Mouse (Mus musculus) forebrain, embryonic 13.5 days (tissue): ENCODE data around the gene Flvcr2. TPM values are rescaled to one million over a fixed set of nuclear protein-coding genes. Genes with fewer than 3 reads are reported as not detected.

Source experiments
- ATAC-seq: fragments of 200-750 bp; cut with Nextera tagmentation; 2 replicates; pipeline ENCODE4 v1.8.0; 2017
- H3K27ac ChIP-seq: fragments of 300-500 bp; sonication (generic); 2 replicates; pipeline ENCODE4 v1.5.1; 2015; ENCODE audit warnings: inconsistent platforms, mild to moderate bottlenecking, moderate library complexity
- H3K27me3 ChIP-seq: fragments of 300-500 bp; sonication (generic); 2 replicates; pipeline ENCODE4 v1.6.1; 2015; ENCODE audit warnings: mild to moderate bottlenecking, inconsistent platforms
- H3K36me3 ChIP-seq: fragments of 300-500 bp; sonication (generic); 2 replicates; pipeline ENCODE4 v1.6.1; 2015; ENCODE audit warnings: mild to moderate bottlenecking, inconsistent platforms; ENCODE audit not compliant: poor library complexity, severe bottlenecking
- H3K4me1 ChIP-seq: fragments of 300-500 bp; sonication (generic); 2 replicates; pipeline ENCODE4 v1.6.1; 2015; ENCODE audit warnings: inconsistent platforms
- H3K4me2 ChIP-seq: fragments of 300-500 bp; sonication (generic); 2 replicates; pipeline ENCODE4 v1.6.1; 2015; ENCODE audit warnings: inconsistent platforms, mild to moderate bottlenecking, moderate library complexity
- H3K4me3 ChIP-seq: fragments of 300-500 bp; sonication (generic); 2 replicates; pipeline ENCODE4 v1.5.1; 2015; ENCODE audit warnings: mild to moderate bottlenecking, inconsistent platforms
- H3K9ac ChIP-seq: fragments of 300-500 bp; sonication (generic); 2 replicates; pipeline ENCODE4 v1.6.1; 2015; ENCODE audit warnings: mild to moderate bottlenecking, inconsistent platforms
- H3K9me3 ChIP-seq: fragments of 300-500 bp; sonication (generic); replicated peaks from 2 replicates; pipeline ENCODE4 v1.6.1; 2016; ENCODE audit warnings: inconsistent platforms
- WGBS: fragments of 180-500 bp; shearing (Covaris S2); methylation state at CpG from one replicate; pipeline ENCODE4 v1.1.7; 2015; 5-methylcytosine and 5-hydroxymethylcytosine counted together
- polyA plus RNA-seq: library from polyadenylated mRNA; unstranded; fragments of >200 nt; fragmentation: Nextera tagmentation; extraction: Ambion mirVana; gene quantifications from 2 replicates; pipeline ENCODE4 v1.2.1, GENCODE M21; 2015

Gene Flvcr2
- polyA plus RNA-seq, 1 experiment from 2014 or later, result 2.6 TPM

DNA sequence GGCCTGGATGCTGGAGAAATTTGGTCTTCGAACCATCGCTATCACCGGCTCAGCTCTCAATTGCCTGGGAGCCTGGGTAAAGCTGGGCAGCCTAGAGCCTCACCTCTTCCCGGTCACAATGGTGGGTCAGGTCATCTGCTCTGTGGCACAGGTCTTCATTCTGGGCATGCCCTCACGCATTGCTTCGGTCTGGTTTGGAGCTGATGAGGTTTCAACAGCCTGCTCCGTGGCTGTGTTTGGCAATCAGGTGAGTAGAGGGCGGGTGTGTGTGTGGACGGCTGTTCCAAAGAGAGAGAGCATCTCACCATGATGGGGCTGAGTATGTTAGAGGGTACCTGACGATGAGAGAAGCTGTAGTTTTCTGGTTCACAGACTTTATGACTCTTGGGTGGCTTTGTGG lies 1.0 kb downstream of the Flvcr2 start:
- WGBS, result 89% methylated on average over 10 of the region's 10 CpGs
- H3K27ac ChIP-seq, result no peak overlapping the region
- H3K9ac ChIP-seq, result no peak overlapping the region
- ATAC-seq, result no peak
- no peaks in the 10 kb centered on the region for H3K36me3 ChIP-seq
- H3K9me3 ChIP-seq, result no peaks in the 10 kb centered on the region
- peak overlapping the region; percentile 86 for H3K4me2 ChIP-seq
- H3K27me3 ChIP-seq, result peaks cover 23% of the 10 kb centered on the region
- H3K4me1 ChIP-seq, result peaks cover 16% of the 10 kb centered on the region
- H3K4me3 ChIP-seq, result no peak overlapping the region

DNA sequence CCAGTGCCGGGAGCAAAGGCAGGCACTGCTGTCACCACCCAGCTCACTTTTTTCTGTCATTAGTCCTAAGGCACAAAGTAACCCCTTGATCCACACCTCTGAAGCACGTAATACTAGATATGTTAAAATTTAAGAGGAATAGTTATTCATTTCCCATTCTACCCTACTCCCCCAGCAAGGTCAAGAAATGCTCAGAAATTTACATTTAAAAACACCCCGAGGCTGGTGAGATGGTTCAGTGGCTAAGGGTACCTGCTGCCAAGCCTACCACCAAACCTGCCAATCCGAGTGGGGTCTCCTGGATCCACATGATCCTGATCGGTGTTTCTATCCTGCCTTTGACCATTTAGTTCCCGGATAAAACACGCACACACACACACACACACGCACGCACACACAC lies 3.5 kb downstream of the Flvcr2 start:
- Histone ChIP-seq H3K36me3 (no peaks in the 10 kb centered on the region), H3K27me3 (peaks cover 23% of the 10 kb centered on the region), H3K27ac (no peak overlapping the region), H3K4me2 (no peak overlapping the region), H3K9ac (no peak overlapping the region), H3K4me1 (peaks cover 16% of the 10 kb centered on the region), H3K9me3 (no peaks in the 10 kb centered on the region), H3K4me3 (no peak overlapping the region)
- no peak for ATAC-seq
- 92% methylated on average over 9 of the region's 9 CpGs for WGBS

GRCm38 (mm10) chr12:85752116-85752515 lies 5.8 kb downstream of the Flvcr2 start:
- H3K27ac ChIP-seq, result no peak overlapping the region
- no peaks in the 10 kb centered on the region for H3K36me3 ChIP-seq
- peaks cover 11% of the 10 kb centered on the region for H3K27me3 ChIP-seq
- H3K9me3 ChIP-seq, result no peaks in the 10 kb centered on the region
- H3K4me1 ChIP-seq, result 0 out of 2 replicates have a peak, but pooled peaks cover under 1% of the 10 kb centered on the region
- no peak overlapping the region for H3K9ac ChIP-seq
- no peak for ATAC-seq
- WGBS, result 94% methylated on average over 6 of the region's 6 CpGs
- no peak overlapping the region for H3K4me3 ChIP-seq
- no peak overlapping the region for H3K4me2 ChIP-seq

- no peak for ATAC-seq
- 0 out of 2 replicates have a peak, but pooled peaks cover under 1% of the 10 kb centered on the region for H3K27me3 ChIP-seq
- no peak overlapping the region for H3K4me2 ChIP-seq
- no peaks in the 10 kb centered on the region for H3K4me1 ChIP-seq
- no peak overlapping the region for H3K27ac ChIP-seq
- H3K9ac ChIP-seq, result no peak overlapping the region
- H3K9me3 ChIP-seq, result no peaks in the 10 kb centered on the region
- 54% methylated on average over 2 of the region's 2 CpGs for WGBS
- H3K4me3 ChIP-seq, result no peak overlapping the region
- no peaks in the 10 kb centered on the region for H3K36me3 ChIP-seq
These were observed 6.9 kb downstream of the Flvcr2 start for GRCm38 (mm10) chr12:85753223-85753622.

DNA sequence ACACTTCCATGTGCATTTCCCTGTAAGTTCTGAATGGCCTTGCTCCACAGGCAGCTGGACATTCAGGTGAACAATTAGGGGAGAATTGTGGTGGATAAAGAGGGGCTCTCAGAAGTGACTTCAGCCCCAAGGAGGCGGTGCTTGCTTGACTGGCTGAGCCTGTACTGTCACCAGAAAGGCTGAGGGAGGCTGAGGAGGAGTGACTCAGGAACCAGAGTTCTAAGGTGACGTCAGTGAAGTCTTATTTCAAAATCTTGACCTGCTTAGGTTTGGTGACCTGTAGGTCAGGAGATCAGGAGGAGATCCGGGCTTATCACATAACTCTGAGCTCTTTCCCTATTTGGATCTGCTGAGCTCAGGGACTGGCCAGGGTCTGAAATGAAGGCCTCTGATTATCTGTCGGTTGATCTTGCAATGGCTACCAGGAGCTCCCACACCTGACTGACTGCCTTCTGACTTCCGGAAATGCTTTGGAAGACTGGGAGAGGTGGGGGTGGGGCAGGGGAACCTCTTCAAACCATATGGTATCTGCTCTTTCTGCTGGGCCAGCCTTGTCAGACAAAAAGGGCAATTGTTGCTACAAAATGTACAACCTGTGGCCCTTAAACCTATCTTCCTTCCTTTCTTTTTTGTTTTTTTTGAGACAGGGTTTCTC lies 8.4 kb downstream of the Flvcr2 start:
- Histone ChIP-seq H3K27me3 (no peaks in the 10 kb centered on the region), H3K4me3 (no peak overlapping the region), H3K27ac (no peak overlapping the region), H3K4me2 (no peak overlapping the region), H3K9me3 (no peaks in the 10 kb centered on the region), H3K9ac (no peak overlapping the region), H3K4me1 (no peaks in the 10 kb centered on the region), H3K36me3 (no peaks in the 10 kb centered on the region)
- ATAC-seq, result no peak
- 69% methylated on average over 5 of the region's 5 CpGs for WGBS

GRCm38 (mm10) chr12:85756455-85756854 lies 10.1 kb downstream of the Flvcr2 start:
- Histone ChIP-seq H3K4me2 (no peak overlapping the region), H3K9ac (no peak overlapping the region), H3K9me3 (no peaks in the 10 kb centered on the region), H3K27ac (no peak overlapping the region), H3K4me3 (no peak overlapping the region), H3K4me1 (no peaks in the 10 kb centered on the region), H3K27me3 (no peaks in the 10 kb centered on the region), H3K36me3 (no peaks in the 10 kb centered on the region)
- 83% methylated on average over 3 of the region's 3 CpGs for WGBS
- ATAC-seq, result no peak

GRCm38 (mm10) chr12:85757074-85757473 lies 10.7 kb downstream of the Flvcr2 start:
- Histone ChIP-seq H3K4me3 (no peak overlapping the region), H3K27me3 (no peaks in the 10 kb centered on the region), H3K4me1 (no peaks in the 10 kb centered on the region), H3K9ac (no peak overlapping the region), H3K27ac (no peak overlapping the region), H3K9me3 (no peaks in the 10 kb centered on the region), H3K4me2 (no peak overlapping the region), H3K36me3 (no peaks in the 10 kb centered on the region)
- ATAC-seq, result no peak
- 74% methylated on average over 3 of the region's 3 CpGs for WGBS

DNA sequence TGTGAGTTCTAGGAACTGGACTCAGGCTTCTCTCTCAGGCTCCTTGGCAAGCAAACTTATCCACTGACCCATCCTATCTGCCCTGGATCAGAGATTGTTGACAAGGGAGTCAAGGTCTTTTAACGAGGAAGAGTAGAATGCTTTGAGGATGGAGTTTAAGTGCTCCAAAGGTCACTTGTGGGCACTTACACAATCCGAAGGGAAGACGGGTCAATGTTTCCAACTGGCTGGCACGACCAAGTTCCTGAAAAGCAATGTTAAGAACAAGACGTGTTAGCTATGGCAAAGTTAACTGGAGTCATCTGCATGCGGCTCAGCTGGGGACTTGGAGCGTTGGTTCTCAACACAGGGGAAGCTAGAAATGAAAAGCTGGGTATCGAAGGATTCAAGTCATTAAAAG lies 12.4 kb downstream of the Flvcr2 start:
- no peaks in the 10 kb centered on the region for H3K9me3 ChIP-seq
- WGBS, result 82% methylated on average over 8 of the region's 8 CpGs
- no peak for ATAC-seq

DNA sequence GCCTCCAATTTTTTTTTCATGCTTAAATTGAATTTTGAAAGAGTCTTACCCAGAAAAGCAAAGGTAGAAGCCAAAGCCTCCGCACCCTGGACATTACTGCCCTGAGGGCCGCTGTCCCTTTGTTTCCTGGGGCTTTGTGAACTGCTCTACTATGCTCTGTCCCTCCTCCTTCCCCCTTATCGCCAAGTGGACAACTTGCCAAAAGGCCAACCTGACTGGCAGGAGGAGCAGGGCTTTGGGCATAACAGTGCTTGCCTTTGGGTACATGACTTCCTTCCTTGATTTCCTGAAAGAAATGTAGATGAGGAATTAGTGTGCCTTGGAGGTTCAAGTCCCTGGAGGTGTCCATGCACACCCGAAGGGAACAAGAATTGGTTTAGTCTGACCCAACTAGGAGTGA lies 15.1 kb downstream of the Flvcr2 start:
- no peaks in the 10 kb centered on the region for H3K36me3 ChIP-seq
- H3K9ac ChIP-seq, result no peak overlapping the region
- H3K4me2 ChIP-seq, result no peak overlapping the region
- H3K4me1 ChIP-seq, result no peaks in the 10 kb centered on the region
- no peaks in the 10 kb centered on the region for H3K9me3 ChIP-seq
- H3K27me3 ChIP-seq, result no peaks in the 10 kb centered on the region
- no peak for ATAC-seq
- no peak overlapping the region for H3K4me3 ChIP-seq
- WGBS, result 89% methylated on average over 4 of the region's 4 CpGs
- no peak overlapping the region for H3K27ac ChIP-seq

More for the DNA sequence above, 12.4 kb downstream of the Flvcr2 start:
- Histone ChIP-seq H3K4me2 (no peak overlapping the region), H3K4me1 (no peaks in the 10 kb centered on the region), H3K4me3 (no peak overlapping the region), H3K9ac (no peak overlapping the region), H3K27ac (no peak overlapping the region), H3K27me3 (no peaks in the 10 kb centered on the region), H3K36me3 (no peaks in the 10 kb centered on the region)

GRCm38 (mm10) chr12:85764686-85765085 lies 18.3 kb downstream of the Flvcr2 start:
- no peaks in the 10 kb centered on the region for H3K4me1 ChIP-seq
- no peak overlapping the region for H3K27ac ChIP-seq
- H3K4me3 ChIP-seq, result no peak overlapping the region
- 72% methylated on average over 1 of the region's 1 CpGs for whole genome bisulfite sequencing
- no peaks in the 10 kb centered on the region for H3K27me3 ChIP-seq
- ATAC-seq, result no peak
- H3K9me3 ChIP-seq, result no peaks in the 10 kb centered on the region
- no peaks in the 10 kb centered on the region for H3K36me3 ChIP-seq
- no peak overlapping the region for H3K9ac ChIP-seq
- H3K4me2 ChIP-seq, result no peak overlapping the region

DNA sequence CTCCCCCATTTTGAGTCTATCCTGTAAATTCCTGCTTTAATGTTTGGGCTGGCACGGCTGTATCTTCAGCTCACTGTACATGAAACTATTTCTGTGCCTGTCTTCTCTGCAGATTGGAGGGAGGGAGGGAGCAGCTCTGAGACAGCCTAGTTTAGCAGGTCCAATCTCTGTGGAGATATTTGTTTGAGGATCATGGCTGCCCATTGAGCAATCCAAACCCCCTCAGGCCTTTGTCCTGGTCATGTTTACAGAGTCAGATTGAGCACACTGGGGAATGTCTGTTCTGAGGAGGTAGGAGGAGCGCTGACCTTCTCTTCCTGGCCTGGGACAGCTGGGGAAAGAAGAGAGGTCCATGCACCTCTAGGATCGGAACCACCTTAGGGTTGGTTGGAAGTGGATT lies 19.9 kb downstream of the Flvcr2 start:
- Histone ChIP-seq H3K4me3 (no peak overlapping the region), H3K9me3 (no peaks in the 10 kb centered on the region), H3K27ac (no peak overlapping the region), H3K27me3 (no peaks in the 10 kb centered on the region), H3K9ac (no peak overlapping the region), H3K4me2 (no peak overlapping the region), H3K4me1 (no peaks in the 10 kb centered on the region), H3K36me3 (no peaks in the 10 kb centered on the region)
- ATAC-seq, result no peak
- 86% methylated on average over 3 of the region's 3 CpGs for WGBS

- H3K27me3 ChIP-seq, result no peaks in the 10 kb centered on the region
- H3K27ac ChIP-seq, result no peak overlapping the region
- H3K9me3 ChIP-seq, result no peaks in the 10 kb centered on the region
- H3K4me2 ChIP-seq, result no peak overlapping the region
- ATAC-seq, result no peak
- WGBS, result 53% methylated on average over 4 of the region's 4 CpGs
- H3K4me1 ChIP-seq, result no peaks in the 10 kb centered on the region
- H3K36me3 ChIP-seq, result no peaks in the 10 kb centered on the region
- no peak overlapping the region for H3K9ac ChIP-seq
- H3K4me3 ChIP-seq, result no peak overlapping the region
These were observed 21.4 kb downstream of the Flvcr2 start for GRCm38 (mm10) chr12:85767750-85768149.

DNA sequence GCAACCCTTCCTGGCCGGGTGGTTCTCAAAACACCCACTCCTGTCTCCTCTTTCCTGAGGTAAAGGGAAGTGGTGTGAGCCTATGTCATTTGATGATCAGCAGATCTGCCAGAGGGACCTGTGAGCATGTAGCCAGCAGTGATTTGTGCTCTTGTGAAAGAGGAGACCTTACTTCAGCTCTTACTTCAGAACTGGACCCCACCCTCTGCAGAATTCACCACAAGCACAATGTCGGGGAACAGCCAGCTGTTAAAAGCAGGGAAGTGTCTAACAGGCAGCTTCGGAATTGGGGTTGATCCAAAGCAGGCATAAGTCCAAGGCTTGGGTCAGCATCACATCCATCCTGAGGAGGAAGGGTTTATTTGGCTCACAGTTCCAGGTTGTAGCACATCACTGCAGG lies 25.0 kb downstream of the Flvcr2 start:
- no peaks in the 10 kb centered on the region for H3K9me3 ChIP-seq
- H3K4me1 ChIP-seq, result no peaks in the 10 kb centered on the region
- H3K4me2 ChIP-seq, result no peak overlapping the region
- no peak overlapping the region for H3K4me3 ChIP-seq
- WGBS, result 83% methylated on average over 3 of the region's 3 CpGs
- H3K36me3 ChIP-seq, result no peaks in the 10 kb centered on the region
- no peak overlapping the region for H3K9ac ChIP-seq
- H3K27me3 ChIP-seq, result no peaks in the 10 kb centered on the region
- ATAC-seq, result no peak
- no peak overlapping the region for H3K27ac ChIP-seq
